Mouse (Mus musculus) olfactory bulb, adult 2 months (tissue): ENCODE measurements around the gene Nsl1.

ENCODE experiments used
- CTCF ChIP-seq: fragments of 200-500 bp; IDR thresholded peaks from 2 replicates; pipeline ENCODE4 v1.5.1; 2012; ENCODE audit warnings: low read depth, mild to moderate bottlenecking, low read length, moderate library complexity; ENCODE audit not compliant: insufficient read depth
- POLR2A ChIP-seq: fragments of 200-500 bp; IDR thresholded peaks from 2 replicates; pipeline ENCODE4 v1.6.1; 2012; ENCODE audit warnings: mild to moderate bottlenecking, low read depth, low read length, moderate library complexity; ENCODE audit not compliant: insufficient read depth

GRCm38 (mm10) chr1:191053555-191053954, 9.3 kb upstream of the Nsl1 start:
- no peak for TF ChIP-seq CTCF
- TF ChIP-seq POLR2A: no peak
